Mouse (Mus musculus): ENCODE data around the gene Mycl. TPM values are rescaled to one million over a fixed set of nuclear protein-coding genes. Genes with fewer than 3 reads are reported as not detected.

The Mycl gene
- 1 to 10 TPM; 7.3 to 9.9 TPM for total RNA-seq (2021)
- long read RNA-seq, experiment 1, transcript Mycl-202 (3 exons, 3,293 nt) = minor isoform, 8 of 29 reads
- long read RNA-seq, experiment 1, transcript Mycl-201 (2 exons, 3,501 nt) = major isoform, 18 of 29 reads
- long read RNA-seq, experiment 1, partial matches to known transcripts = 2 of 29 reads
- long read RNA-seq, experiment 1, other reads (novel, unspliced or antisense) = 1 of 29 reads
- long read RNA-seq, experiment 2, transcript Mycl-201 (2 exons, 3,501 nt) = major isoform, 9 of 16 reads
- long read RNA-seq, experiment 2, partial matches to known transcripts = 0 of 16 reads
- long read RNA-seq, experiment 2, other reads (novel, unspliced or antisense) = 3 of 16 reads

- peak; percentile 87 to 88 for DNase-seq (ENCODE audit: low spot score in 2 of 2)
These were observed at the start of gene Mycl for GRCm38 (mm10) chr4:122995404-122996220. Gene Mycl (plus strand): TSS chr4:122995652.

DNA sequence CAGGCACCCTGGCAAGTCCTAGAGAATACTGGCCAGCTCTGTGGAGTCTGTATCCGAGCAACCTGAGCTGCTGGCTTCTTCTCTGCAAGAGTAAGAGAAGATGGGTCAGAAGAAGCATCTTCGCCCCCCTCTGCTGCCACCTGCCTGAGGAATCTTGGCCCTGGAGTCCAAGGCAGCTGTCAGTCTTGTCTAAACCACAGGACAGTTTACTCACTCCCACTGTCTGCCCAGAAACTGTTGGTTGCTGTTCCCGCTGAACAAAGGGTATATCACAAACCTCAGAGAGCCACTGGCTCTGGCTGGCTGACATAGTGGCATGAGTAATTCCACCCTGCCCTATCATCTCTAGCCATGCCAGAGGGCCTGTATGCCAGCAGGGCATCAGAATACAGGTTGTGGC is 48.2 kb upstream of the Mycl start:
- DNase-seq (ENCODE audit: low spot score in 2 of 2) = no peak

GRCm38 (mm10) chr4:122949096-122949495 is 46.4 kb upstream of the Mycl start:
- no peak for DNase-seq (ENCODE audit: low spot score in 2 of 2)

- DNase-seq (ENCODE audit: low spot score in 2 of 2) = no peak
These were observed 40.6 kb upstream of the Mycl start for GRCm38 (mm10) chr4:122954680-122955411.

- DNase-seq (ENCODE audit: low spot score in 2 of 2) = peak; percentile 84 to 89
These were observed 39.9 kb upstream of the Mycl start for GRCm38 (mm10) chr4:122955412-122956136.

- no peak for DNase-seq (ENCODE audit: low spot score in 2 of 2)
These were observed 39.2 kb upstream of the Mycl start for GRCm38 (mm10) chr4:122956301-122956700.

DNA sequence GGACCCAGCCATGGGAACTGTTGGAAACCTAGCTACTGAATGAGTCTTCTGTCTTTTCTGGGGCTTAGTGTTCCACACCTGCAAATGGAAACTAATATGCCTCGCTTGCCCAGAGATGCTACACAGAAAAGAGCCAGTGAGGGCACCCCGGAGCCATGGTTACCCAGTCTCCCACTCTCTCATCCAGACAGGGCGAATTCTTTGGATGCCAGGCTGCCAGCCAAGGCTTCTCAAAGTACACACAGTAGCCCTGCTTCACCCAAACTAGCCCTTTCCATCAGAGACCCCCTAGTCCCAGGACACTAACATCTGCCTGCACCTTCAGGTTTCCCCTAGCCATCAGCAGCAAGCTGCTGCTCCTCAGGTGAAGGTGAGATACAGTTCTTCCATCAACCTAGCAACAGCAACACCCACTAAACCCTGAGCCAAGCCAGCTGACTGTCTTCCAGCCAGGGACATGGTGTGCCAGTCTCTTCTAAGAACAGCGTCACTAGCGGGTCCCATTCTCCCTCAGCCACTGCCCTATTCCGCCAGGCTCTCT is 36.9 kb upstream of the Mycl start:
- peak; percentile 47 to 53 for DNase-seq (ENCODE audit: low spot score in 2 of 2)

- no peak for DNase-seq (ENCODE audit: low spot score in 2 of 2)
These were observed 35.6 kb upstream of the Mycl start for GRCm38 (mm10) chr4:122959816-122960215.

DNA sequence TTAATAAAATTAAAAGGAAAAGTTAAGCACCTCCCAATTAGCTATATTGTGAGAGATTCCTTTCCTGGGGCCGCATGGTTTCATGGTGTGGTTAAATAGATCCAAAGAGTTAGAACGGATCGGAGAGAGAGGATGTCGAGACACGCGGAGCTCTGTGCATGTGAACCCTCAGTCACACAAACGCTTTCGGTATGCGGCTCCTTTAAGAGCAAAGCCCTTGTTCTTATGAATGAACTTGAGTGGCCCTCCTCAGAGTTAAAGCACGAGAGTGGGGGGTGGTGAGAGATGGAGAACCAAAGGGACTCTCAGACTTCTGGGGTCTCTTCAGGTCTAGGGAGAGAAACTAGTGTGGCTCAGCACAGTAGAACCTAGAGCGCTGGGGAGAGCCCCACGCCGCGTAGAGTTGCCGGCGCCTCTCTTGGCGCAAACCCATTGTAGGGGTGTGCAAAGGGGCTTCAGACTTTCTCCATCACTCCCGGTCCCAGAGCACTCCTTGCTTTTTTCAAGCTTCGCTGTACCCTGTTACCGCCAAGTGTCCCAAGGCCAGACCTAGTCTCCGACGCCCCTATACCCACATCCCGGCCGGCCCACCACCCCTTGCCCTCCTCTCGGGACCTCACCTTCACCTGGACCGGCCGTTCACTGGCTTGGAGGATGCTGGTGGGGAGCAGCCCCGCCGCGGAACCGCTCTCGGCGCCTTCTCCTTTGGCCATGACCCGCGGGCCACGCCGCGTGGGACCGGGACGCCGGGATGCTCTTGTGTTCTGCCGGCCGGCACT is 34.9 kb upstream of the Mycl start:
- peak in 1 of 2 experiments; percentile 19 for DNase-seq (ENCODE audit: low spot score in 2 of 2)

DNA sequence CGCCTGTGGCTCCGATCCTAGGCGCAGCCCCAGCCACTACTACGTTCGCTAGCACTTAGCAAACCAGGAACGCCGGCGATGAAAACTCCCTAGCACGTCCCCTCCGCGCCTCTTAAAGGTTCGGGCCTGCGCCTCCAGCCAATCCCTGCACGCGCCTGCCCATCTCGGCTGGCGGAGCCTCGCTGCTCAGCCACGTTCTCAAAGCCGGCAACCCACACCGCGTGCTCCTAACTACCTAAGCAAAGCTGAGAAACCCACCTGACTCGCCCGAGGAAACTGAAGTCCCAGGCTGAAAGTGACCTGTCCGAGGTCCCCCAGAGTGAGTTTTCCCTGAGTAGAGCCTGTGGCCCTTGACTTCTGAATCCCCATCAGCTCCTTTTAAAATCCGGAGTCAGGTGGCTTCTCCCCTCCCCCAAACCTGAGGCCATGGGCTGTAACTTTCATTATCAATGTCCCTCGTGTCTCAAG is 34.3 kb upstream of the Mycl start, which contains the start of gene Mfsd2a:
TSS of gene Mfsd2a (minus strand) at position 89 of the 468 bp plus-strand sequence.
- peak; percentile 64 to 71 for DNase-seq (ENCODE audit: low spot score in 2 of 2)

DNA sequence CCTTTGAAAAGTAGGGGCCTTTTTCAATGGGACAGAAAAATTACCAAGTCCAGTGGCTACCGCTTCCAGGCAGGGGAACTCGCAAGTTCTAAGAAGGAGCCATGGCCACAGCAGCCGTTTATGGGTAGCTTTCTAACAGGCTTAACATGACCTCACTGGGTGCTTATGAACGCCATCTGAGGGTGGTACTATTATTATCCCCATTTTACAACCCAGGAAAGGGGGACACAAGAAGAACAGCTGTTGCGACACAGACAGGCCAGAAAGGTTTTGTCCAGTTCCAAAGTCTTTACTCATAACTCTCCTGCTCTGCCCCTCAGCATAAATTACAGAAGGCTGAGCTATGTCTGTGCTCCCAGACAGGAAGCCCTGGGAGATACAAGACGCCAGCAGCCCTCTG is 33.9 kb upstream of the Mycl start:
- no peak for DNase-seq (ENCODE audit: low spot score in 2 of 2)

- DNase-seq (ENCODE audit: low spot score in 2 of 2) = no peak
These were observed 32.7 kb upstream of the Mycl start for GRCm38 (mm10) chr4:122962751-122963150.

DNA sequence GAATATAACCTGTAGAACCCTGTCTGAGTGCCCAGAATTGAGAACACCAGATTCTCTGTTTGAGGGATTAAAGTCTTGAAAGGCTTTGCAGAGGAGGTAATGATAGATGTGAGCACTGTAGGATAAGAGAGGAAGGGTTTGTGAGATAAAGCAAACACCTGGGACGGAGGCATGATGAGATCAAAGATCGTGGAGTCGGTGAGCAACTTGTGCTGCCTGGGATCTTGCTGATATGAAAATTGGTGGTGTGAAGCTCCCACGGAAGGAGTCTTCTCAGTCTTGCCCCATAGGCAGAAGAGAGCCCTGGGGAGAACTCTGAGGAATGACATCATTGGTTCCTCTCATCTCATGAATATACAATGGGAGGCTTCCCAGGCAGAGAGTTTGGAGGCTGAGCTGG is 27.3 kb upstream of the Mycl start:
- no peak for DNase-seq (ENCODE audit: low spot score in 2 of 2)

GRCm38 (mm10) chr4:122971191-122971590 is 24.3 kb upstream of the Mycl start:
- no peak for DNase-seq (ENCODE audit: low spot score in 2 of 2)

GRCm38 (mm10) chr4:122971646-122972045 is 23.8 kb upstream of the Mycl start:
- DNase-seq (ENCODE audit: low spot score in 2 of 2) = no peak

DNA sequence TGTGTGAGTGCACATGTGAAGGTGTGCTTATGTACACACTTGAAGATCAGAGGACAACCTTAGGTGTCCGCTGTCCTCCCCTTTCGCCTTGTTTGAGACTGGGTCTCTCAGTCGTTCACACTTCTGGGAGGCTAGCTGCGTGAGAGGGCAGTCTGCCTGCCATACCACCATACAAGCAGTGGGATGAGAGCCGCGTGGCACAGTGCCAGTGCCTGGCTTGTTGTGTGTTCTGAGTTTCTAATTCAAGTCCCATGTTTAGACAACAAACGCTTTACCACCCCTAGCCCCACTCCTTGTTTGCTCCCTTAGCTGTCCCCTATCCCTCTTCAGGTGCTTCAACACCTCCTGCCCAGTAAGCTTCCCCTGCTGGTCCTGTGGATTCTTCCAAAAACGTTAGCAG is 23.4 kb upstream of the Mycl start:
- DNase-seq (ENCODE audit: low spot score in 2 of 2) = no peak

GRCm38 (mm10) chr4:122974976-122975520 is 20.4 kb upstream of the Mycl start:
- DNase-seq (ENCODE audit: low spot score in 2 of 2) = no peak

DNA sequence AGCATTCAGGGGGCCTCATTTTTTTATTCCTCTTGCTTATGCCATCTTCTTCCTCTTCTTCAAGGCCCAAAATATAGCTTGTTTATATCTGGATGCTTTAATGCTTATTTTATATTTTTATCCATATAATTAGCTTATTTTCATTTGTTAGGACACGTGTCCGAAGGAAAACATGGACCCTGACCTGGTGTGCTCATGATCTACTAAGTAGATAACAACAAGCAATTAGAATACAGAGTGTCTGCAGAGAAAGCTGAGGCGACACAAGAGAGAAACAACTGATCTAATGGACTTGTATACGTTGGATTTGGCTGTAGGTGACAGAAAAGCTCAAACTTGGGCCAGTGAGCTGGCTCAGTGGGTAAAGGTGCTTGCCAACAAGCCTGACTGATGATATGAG is 18.6 kb upstream of the Mycl start:
- DNase-seq (ENCODE audit: low spot score in 2 of 2) = no peak

DNA sequence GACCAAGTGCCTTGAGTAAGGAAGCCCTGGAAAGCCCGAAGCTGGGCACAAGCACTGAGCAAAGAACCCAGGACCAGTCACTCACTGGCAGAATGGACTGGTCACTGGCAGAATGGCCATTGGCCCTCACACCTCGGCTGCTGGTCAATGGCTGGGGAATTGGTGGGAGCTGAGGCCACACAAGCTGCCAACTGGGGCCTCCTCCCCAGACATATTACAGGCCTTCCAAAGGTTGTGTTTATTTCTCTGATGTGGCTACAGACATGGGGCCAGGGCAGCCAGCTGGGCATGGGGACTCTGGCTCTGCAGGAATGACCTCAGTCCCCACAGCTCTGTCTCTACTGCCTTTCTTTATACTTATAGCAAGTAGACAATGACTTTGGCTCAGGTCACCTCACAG is 16.6 kb upstream of the Mycl start:
- no peak for DNase-seq (ENCODE audit: low spot score in 2 of 2)
